Comparison of ENCODE assay signal across 26 mouse cellular contexts in the genomic region with DNA sequence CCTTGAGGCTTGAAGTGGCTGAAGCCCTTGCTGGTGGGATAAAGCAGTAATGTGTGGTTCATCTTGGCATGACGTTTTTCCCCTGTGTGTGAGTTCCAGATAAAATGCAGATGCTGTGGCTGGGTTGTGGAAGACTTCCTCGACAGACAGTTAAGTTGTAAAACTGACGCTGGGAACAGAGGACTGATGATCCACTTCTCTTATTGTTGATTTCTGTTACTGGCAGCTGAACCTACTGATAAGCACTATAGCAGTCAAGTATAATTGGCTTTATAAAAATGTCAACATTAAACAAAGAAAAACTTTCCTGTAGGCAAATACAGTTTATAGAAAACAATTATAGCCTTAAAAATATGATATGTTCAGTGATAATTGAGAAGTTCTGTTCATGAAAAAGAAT. TPM values are rescaled to one million over a fixed set of nuclear protein-coding genes. Genes with fewer than 3 reads are reported as not detected.
DNase-seq lines count a peak whose midpoint lies in the region; ATAC-seq and TF ChIP-seq lines count a peak whose summit lies in the region.
"Had no signal": no experiment of that assay in that cellular context is flagged by ENCODE, and none has a peak within 500 bp of the region (broad histone marks: within the 10 kb centered on the region; RNA-seq: fewer than 3 reads in every experiment).

No protein-coding gene starts in this region.

- no peaks in the 10 kb centered on the region for H3K9me3 ChIP-seq in liver, embryonic 14.5 days (ENCODE audit: control insufficient read depth, low read length)
- H3K9me3 ChIP-seq in liver, embryonic 12.5 days (replicated peaks), result no peaks in the 10 kb centered on the region
- H3K9me3 ChIP-seq in liver, postnatal 0 days (ENCODE audit: low read length), result no peaks in the 10 kb centered on the region
- H3K9me3 ChIP-seq in liver, embryonic 11.5 days (ENCODE audit: control insufficient read depth, low read length), result no peaks in the 10 kb centered on the region
- H3K9me3 ChIP-seq in G1E (replicated peaks) (no peaks in the 10 kb centered on the region), MEL (replicated peaks; ENCODE audit: insufficient read depth, low read length) (no peaks in the 10 kb centered on the region)
- H3K9me3 ChIP-seq in forebrain, embryonic 15.5 days, result no peaks in the 10 kb centered on the region

- DNase-seq in liver, embryonic 14.5 days (ENCODE audit: low read depth in 3 of 3, low spot score in 3 of 3), result no peak
- DNase-seq in liver, postnatal 0 days, result no peak
- no peak for DNase-seq in liver, embryonic 11.5 days (ENCODE audit: low spot score)
- DNase-seq in G1E (ENCODE audit: low spot score) (peak; percentile 50), MEL (ENCODE audit: low read depth, low spot score) (peak; percentile 42)
- no peak for DNase-seq in urinary bladder, postnatal 25 days (ENCODE audit: low spot score)
- DNase-seq: adrenal gland, adult 2 months; adrenal gland, adult 8-10 months; adrenal gland, postnatal 10 days; adrenal gland, postnatal 14 days; adrenal gland, postnatal 25 days; adrenal gland, postnatal 36 days; B cell, adult 2 months; cerebellum, adult 11 months; cerebellum, adult 11-12 months; cerebellum, adult 18-20 months; cerebellum, adult 2 months had no signal

- WGBS in liver, embryonic 14.5 days (ENCODE audit: insufficient replicate concordance), result 7% methylated on average over 3 of the region's 3 CpGs
- WGBS in liver, embryonic 12.5 days (ENCODE audit: insufficient replicate concordance), result 10% methylated on average over 3 of the region's 3 CpGs
- WGBS in liver, postnatal 0 days (ENCODE audit: insufficient replicate concordance), result 33% methylated on average over 3 of the region's 3 CpGs
- WGBS in liver, embryonic 11.5 days, result 27% methylated on average over 3 of the region's 3 CpGs
- WGBS in forebrain, embryonic 15.5 days, result 85% methylated on average over 3 of the region's 3 CpGs

- H3K9ac ChIP-seq in liver, embryonic 14.5 days (replicated peaks), result no peak overlapping the region
- H3K9ac ChIP-seq in liver, embryonic 12.5 days, result no peak overlapping the region
- no peak overlapping the region for H3K9ac ChIP-seq in liver, postnatal 0 days (replicated peaks)
- no peak overlapping the region for H3K9ac ChIP-seq in liver, embryonic 11.5 days (ENCODE audit: low read depth, low read length)
- H3K9ac ChIP-seq in MEL (ENCODE audit: control insufficient read depth, low read depth, low read length, poor library complexity, severe bottlenecking), result no peak overlapping the region
- no peak overlapping the region for H3K9ac ChIP-seq in forebrain, embryonic 15.5 days (replicated peaks)

- no peaks in the 10 kb centered on the region for H3K79me2 ChIP-seq in MEL (ENCODE audit: control insufficient read depth, insufficient read depth, low read length, poor library complexity)

- peak; percentile 41; the same call in 1 of the 2 replicates for ATAC-seq in liver, embryonic 14.5 days (ENCODE audit: insufficient read depth)
- ATAC-seq in liver, embryonic 12.5 days, result no peak
- no peak for ATAC-seq in liver, postnatal 0 days
- ATAC-seq in liver, embryonic 11.5 days (replicated peaks; ENCODE audit: low FRiP score), result no peak
- peak; percentile 69 for ATAC-seq in G1E (ENCODE audit: extremely low read depth, insufficient number of reproducible peaks, low FRiP score, poor library complexity, severe bottlenecking)
- ATAC-seq in forebrain, embryonic 15.5 days (replicated peaks), result no peak
- ATAC-seq: activated CD4-positive, CD25-positive, alpha-beta regulatory T cell, adult 4 months; CD4-positive, CD25-positive, alpha-beta regulatory T cell, adult 4 months; Patski had no signal

- H3K36me3 ChIP-seq in liver, embryonic 14.5 days (replicated peaks; ENCODE audit: control insufficient read depth, insufficient read depth, low read depth), result no peaks in the 10 kb centered on the region
- no peaks in the 10 kb centered on the region for H3K36me3 ChIP-seq in liver, embryonic 12.5 days
- no peaks in the 10 kb centered on the region for H3K36me3 ChIP-seq in liver, postnatal 0 days (replicated peaks; ENCODE audit: insufficient read depth, low read length)
- no peaks in the 10 kb centered on the region for H3K36me3 ChIP-seq in liver, embryonic 11.5 days (ENCODE audit: control insufficient read depth, insufficient read depth, low read length)
- H3K36me3 ChIP-seq in G1E (replicated peaks), result peaks cover 7% of the 10 kb centered on the region
- no peaks in the 10 kb centered on the region for H3K36me3 ChIP-seq in MEL (ENCODE audit: control insufficient read depth in 1 of 2, insufficient read depth in 2 of 2, low read length in 2 of 2)
- H3K36me3 ChIP-seq in forebrain, embryonic 15.5 days, result no peaks in the 10 kb centered on the region

- no peak overlapping the region for H3K4me3 ChIP-seq in liver, embryonic 14.5 days (ENCODE audit: insufficient read depth in 1 of 2, low read depth in 2 of 2, low read length in 2 of 2)
- H3K4me3 ChIP-seq in liver, embryonic 12.5 days, result no peak overlapping the region
- H3K4me3 ChIP-seq in liver, postnatal 0 days (ENCODE audit: low read depth, low read length), result no peak overlapping the region
- H3K4me3 ChIP-seq in liver, embryonic 11.5 days (ENCODE audit: low read depth, low read length), result no peak overlapping the region
- H3K4me3 ChIP-seq in G1E (ENCODE audit: low read depth, low read length), result no peak overlapping the region; the same call in 1 of the 2 replicates
- no peak overlapping the region for H3K4me3 ChIP-seq in MEL (ENCODE audit: control insufficient read depth in 1 of 2, insufficient read depth in 1 of 2, low read depth in 2 of 2, low read length in 2 of 2)
- H3K4me3 ChIP-seq in forebrain, embryonic 15.5 days, result no peak overlapping the region

- no peaks in the 10 kb centered on the region for H3K27me3 ChIP-seq in liver, embryonic 14.5 days (ENCODE audit: control insufficient read depth, insufficient read depth, low read length)
- H3K27me3 ChIP-seq in liver, embryonic 12.5 days (replicated peaks), result 0 out of 2 replicates have a peak, but pooled peaks cover 4% of the 10 kb centered on the region
- H3K27me3 ChIP-seq in liver, postnatal 0 days (ENCODE audit: insufficient read depth, low read length), result no peaks in the 10 kb centered on the region
- H3K27me3 ChIP-seq in liver, embryonic 11.5 days (replicated peaks; ENCODE audit: control insufficient read depth, insufficient read depth, low read length), result no peaks in the 10 kb centered on the region
- H3K27me3 ChIP-seq in G1E (ENCODE audit: insufficient read depth, low read length) (no peaks in the 10 kb centered on the region), MEL (ENCODE audit: control insufficient read depth in 1 of 2, insufficient read depth in 2 of 2, low read length in 2 of 2) (no peaks in the 10 kb centered on the region; a peak in 1 of 4 replicates)
- H3K27me3 ChIP-seq in forebrain, embryonic 15.5 days, result no peaks in the 10 kb centered on the region
- H3K27me3 ChIP-seq: CH12.LX had no signal

- TF ChIP-seq POLR2A in MEL (IDR thresholded peaks at IDR 0.05; ENCODE audit: control insufficient read depth in 1 of 2, insufficient read depth in 1 of 2, low read depth in 1 of 2, low read length in 2 of 2, poor library complexity in 1 of 2), result no peak

- no peak overlapping the region for H3K27ac ChIP-seq in liver, embryonic 14.5 days
- no peak overlapping the region for H3K27ac ChIP-seq in liver, embryonic 12.5 days
- no peak overlapping the region for H3K27ac ChIP-seq in liver, postnatal 0 days (ENCODE audit: low read depth)
- no peak overlapping the region for H3K27ac ChIP-seq in liver, embryonic 11.5 days (ENCODE audit: low read depth, low read length)
- no peak overlapping the region for H3K27ac ChIP-seq in MEL (ENCODE audit: control insufficient read depth, low read depth, low read length)
- H3K27ac ChIP-seq in forebrain, embryonic 15.5 days (replicated peaks), result no peak overlapping the region

- no peak overlapping the region for H3K4me2 ChIP-seq in liver, embryonic 14.5 days (ENCODE audit: low read depth)
- no peak overlapping the region for H3K4me2 ChIP-seq in liver, embryonic 12.5 days
- no peak overlapping the region for H3K4me2 ChIP-seq in liver, postnatal 0 days (ENCODE audit: low read depth, low read length)
- H3K4me2 ChIP-seq in liver, embryonic 11.5 days, result no peak overlapping the region
- H3K4me2 ChIP-seq in forebrain, embryonic 15.5 days (replicated peaks), result no peak overlapping the region

- peak; percentile 15; the same call in 1 of the 2 replicates for TF ChIP-seq EP300 in liver, embryonic 14.5 days (IDR thresholded peaks at IDR 0.05; ENCODE audit: low read depth)
- TF ChIP-seq EP300 in liver, postnatal 0 days (IDR thresholded peaks at IDR 0.05; ENCODE audit: low read depth), result 0 out of 2 replicates have a peak, but pooled peaks have one; percentile 12
- peak; percentile 41 to 49; a peak in 3 of 4 replicates for TF ChIP-seq EP300 in MEL (IDR thresholded peaks at IDR 0.05; ENCODE audit: low read depth in 1 of 2, low read length in 2 of 2)

- TF ChIP-seq RAD21 in MEL (IDR thresholded peaks at IDR 0.05; ENCODE audit: low read depth, low read length), result no peak

- no peaks in the 10 kb centered on the region for H3K4me1 ChIP-seq in liver, embryonic 14.5 days (replicated peaks; ENCODE audit: control insufficient read depth in 2 of 2, insufficient read depth in 2 of 2, low read length in 1 of 2)
- H3K4me1 ChIP-seq in liver, embryonic 12.5 days, result no peaks in the 10 kb centered on the region
- no peaks in the 10 kb centered on the region for H3K4me1 ChIP-seq in liver, postnatal 0 days (ENCODE audit: insufficient read depth)
- H3K4me1 ChIP-seq in liver, embryonic 11.5 days (replicated peaks; ENCODE audit: control insufficient read depth, insufficient read depth, low read length), result no peaks in the 10 kb centered on the region
- H3K4me1 ChIP-seq in G1E (ENCODE audit: insufficient read depth, low read depth, low read length), result peaks cover 70% of the 10 kb centered on the region
- H3K4me1 ChIP-seq in MEL (ENCODE audit: control insufficient read depth in 1 of 2, insufficient read depth in 2 of 2, low read length in 2 of 2), result 0 out of 4 replicates have a peak, but pooled peaks cover 0 to 2% of the 10 kb centered on the region in 2 experiments
- H3K4me1 ChIP-seq in forebrain, embryonic 15.5 days, result peaks cover 5% of the 10 kb centered on the region

- TF ChIP-seq CTCF in liver, embryonic 14.5 days (IDR thresholded peaks at IDR 0.05; ENCODE audit: low read depth), result no peak
- TF ChIP-seq CTCF in liver, postnatal 0 days (IDR thresholded peaks at IDR 0.05; ENCODE audit: low read depth), result no peak
- TF ChIP-seq CTCF in G1E (IDR thresholded peaks at IDR 0.05; ENCODE audit: low read depth, low read length) (no peak), MEL (IDR thresholded peaks at IDR 0.05 in 2 of 3, conservative IDR thresholded peaks at IDR 0.05 in 1 of 3; ENCODE audit: control insufficient read depth in 1 of 3, insufficient read depth in 1 of 3, low read depth in 2 of 3, low read length in 3 of 3, poor library complexity in 1 of 3, severe bottlenecking in 1 of 3) (no peak)

RNA-seq across cellular contexts. Expression of a gene that starts 2.7 kb away (rescaled TPM):
- not detected in 2 replicates for polyA plus RNA-seq in liver, embryonic 14.5 days (2012; rRNA removed)
- not detected in 2 replicates for polyA plus RNA-seq in liver, embryonic 14.5 days (2014; fragmentation: Nextera tagmentation; extraction: Ambion mirVana)
- not detected in 2 replicates for polyA plus RNA-seq in liver, embryonic 12.5 days (2016; fragmentation: Nextera tagmentation; extraction: Ambion mirVana)
- polyA plus RNA-seq in liver, postnatal 0 days (2015; fragmentation: Nextera tagmentation; extraction: Ambion mirVana), result not detected in 2 replicates
- polyA plus RNA-seq in liver, embryonic 11.5 days (2014; fragmentation: Nextera tagmentation; extraction: Ambion mirVana), result not detected in 2 replicates
- total RNA-seq in G1E (2014; fragmentation: Nextera tagmentation) (2.7 and 2.8 TPM in 2 replicates), G1E (2017) (0.38 and 0.76 TPM in 2 replicates), MEL (2012; rRNA removed) (not detected in 2 replicates)
- polyA plus RNA-seq in G1E (2012) (0.58 and 1.2 TPM in 2 replicates), MEL (2012; ENCODE audit: insufficient read depth in 1 of 2, insufficient read length in 2 of 2, low read depth in 1 of 2, low replicate concordance in 2 of 2, missing spikeins in 1 of 2) (not detected)
- 0.70 and 1.9 TPM in 2 replicates for polyA plus RNA-seq in forebrain, embryonic 15.5 days (2015; fragmentation: Nextera tagmentation; extraction: Ambion mirVana)
- total RNA-seq: adrenal gland, adult 18-20 months; adrenal gland, adult 2 months; adrenal gland, adult 8-10 months; adrenal gland, postnatal 10 days; adrenal gland, postnatal 14 days; adrenal gland, postnatal 25 days; adrenal gland, postnatal 36 days; adrenal gland, postnatal 4 days; CH12.LX had no signal
- polyA plus RNA-seq: activated CD4-positive, CD25-positive, alpha-beta regulatory T cell, adult 4 months; adrenal gland, adult 2 months; C2C12; CD4-positive, CD25-positive, alpha-beta regulatory T cell, adult 4 months; Patski had no signal

Comparison
In these comparisons a context has a peak if more than half of its experiments do, and no peak if none do; other contexts are left out.
1. ATAC-seq: peak in liver, embryonic 14.5 days (single experiment) and G1E (single experiment); none in liver, embryonic 12.5 days (single experiment), liver, postnatal 0 days (single experiment), liver, embryonic 11.5 days (single experiment) and forebrain, embryonic 15.5 days (single experiment).
2. DNase-seq: peak in G1E (single experiment) and MEL (single experiment); none in liver, embryonic 14.5 days (0 of 3), liver, postnatal 0 days (single experiment), liver, embryonic 11.5 days (single experiment) and urinary bladder, postnatal 25 days (single experiment).